Comparison of ENCODE assay signal across 8 mouse cellular contexts in genomic region chrX:20425140-20425838, GRCm38 (mm10). TPM values are rescaled to one million over a fixed set of nuclear protein-coding genes. Genes with fewer than 3 reads are reported as not detected.
A peak's percentile ranks its signal among the peaks of the same experiment; 100 is the strongest.
DNase-seq lines count a peak whose midpoint lies in the region; ATAC-seq and TF ChIP-seq lines count a peak whose summit lies in the region.

Gene Jade3, plus strand, starts transcription at chrX:20425688.

- ATAC-seq in Patski: peak; percentile 91
- peak; percentile 98 for ATAC-seq in hindbrain, embryonic 12.5 days (ENCODE audit: low FRiP score)

- H3K27me3 ChIP-seq in Patski: peaks cover 4% of the 10 kb centered on the region
- H3K27me3 ChIP-seq in hindbrain, embryonic 12.5 days: no peaks in the 10 kb centered on the region

- H3K9me3 ChIP-seq in hindbrain, embryonic 12.5 days (replicated peaks): no peaks in the 10 kb centered on the region

- CTCF ChIA-PET in Patski (lab: Charles Lee): interaction anchor here (0.6 to 1.2 kb wide), 2 partner anchors 11 to 133 kb away, joined by 3 read pairs; no protein-coding TSS in a partner anchor

- WGBS in hindbrain, embryonic 12.5 days: 19% methylated on average over 29 of the region's 67 CpGs

- peak within 1 kb of the TSS; percentile 61 for H3K4me3 ChIP-seq in hindbrain, embryonic 12.5 days

- DNase-seq in Patski (ENCODE audit: low read depth, low spot score): no peak
- peak; percentile 75 for DNase-seq in cerebellum, adult 9-11 months
- peak; percentile 32 to 61 for DNase-seq in frontal cortex, postnatal 10 days (ENCODE audit: low spot score in 2 of 2)
- DNase-seq in layer of hippocampus, postnatal 36 days: peak; percentile 56 to 61
- peak; percentile 85 for DNase-seq in lung, postnatal 25 days (ENCODE audit: low spot score)
- peak; percentile 81 for DNase-seq in retina, embryonic 14.5 days (ENCODE audit: low spot score)
- peak; percentile 77 to 89 for DNase-seq in thymus, postnatal 36 days

- in situ Hi-C loops in Patski (cut with MboI; ENCODE audit: low pct_unique_long_range_greater_than_20kb): no loop called here

- H3K27ac ChIP-seq in hindbrain, embryonic 12.5 days: peak within 1 kb of the TSS; percentile 86

- no peaks in the 10 kb centered on the region for H3K36me3 ChIP-seq in hindbrain, embryonic 12.5 days

- POLR2A ChIA-PET in Patski (lab: Charles Lee): interaction anchor here (1.0 to 1.8 kb wide), 2 partner anchors 12 to 536 kb away, joined by 3 to 4 read pairs; no protein-coding TSS in a partner anchor

- peak within 1 kb of the TSS; percentile 55 for H3K4me2 ChIP-seq in hindbrain, embryonic 12.5 days (replicated peaks)

- no peak for TF ChIP-seq CTCF in Patski (IDR thresholded peaks at IDR 0.05)

- H3K4me1 ChIP-seq in hindbrain, embryonic 12.5 days: no peaks in the 10 kb centered on the region; the same call in 1 of the 2 replicates

- H3K9ac ChIP-seq in hindbrain, embryonic 12.5 days: peak within 1 kb of the TSS; percentile 70

RNA-seq across cellular contexts. Expression of gene Jade3, which starts in this region (rescaled TPM):
- polyA plus RNA-seq in Patski (2021): 4.6 TPM
- 7.8 and 9.7 TPM in 2 replicates for polyA plus RNA-seq in hindbrain, embryonic 12.5 days (2016; fragmentation: Nextera tagmentation; extraction: Ambion mirVana)
- total RNA-seq in layer of hippocampus, postnatal 36 days (2021): 1 to 10 TPM; 7.0 to 9.2 TPM
